Mouse (Mus musculus): ENCODE results near the gene Scamp1.

DNA sequence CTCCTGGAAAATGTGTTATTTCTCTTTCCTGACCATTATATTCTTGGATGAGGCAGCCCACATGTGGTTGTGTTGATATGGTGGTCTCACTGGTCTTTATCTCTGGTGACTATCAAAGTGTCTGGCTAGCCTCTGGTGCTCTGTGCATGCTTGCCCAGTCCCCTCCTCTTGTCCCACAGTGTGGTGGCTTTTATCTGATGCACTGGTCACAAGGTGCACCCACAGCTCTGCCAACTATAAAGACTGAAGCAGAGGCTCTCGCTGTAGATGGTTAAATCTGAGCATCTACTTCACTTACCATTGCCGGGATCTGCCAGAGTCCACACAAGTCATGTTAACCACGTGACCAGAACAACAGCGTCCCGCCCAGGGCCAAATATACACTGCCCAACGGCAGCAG lies 19.1 kb downstream of the Scamp1 start:
- TF ChIP-seq CTCF (IDR thresholded peaks at IDR 0.05; ENCODE audit: control insufficient read depth, insufficient read depth, low read length) (no peak), POLR2A (IDR thresholded peaks at IDR 0.05; ENCODE audit: borderline replicate concordance, control insufficient read depth, low read depth, low read length) (no peak)
